Mouse (Mus musculus) brown adipose tissue, adult 24 weeks (tissue): ENCODE results near the gene Ksr2. TPM values are rescaled to one million over a fixed set of nuclear protein-coding genes. Genes with fewer than 3 reads are reported as not detected.
A peak's percentile ranks its signal among the peaks of the same experiment; 100 is the strongest.
"Not testable (repeated sequence)": the region's sequence is repeated elsewhere in the genome, so short reads cannot be mapped to it uniquely, and the experiment has no call there.

Source experiments
- H3K27ac ChIP-seq: fragments of 200-500 bp; replicated peaks from 2 replicates; pipeline ENCODE4 v1.5.1; 2012; ENCODE audit warnings: low read depth, mild to moderate bottlenecking, low read length
- H3K4me1 ChIP-seq: fragments of 200-500 bp; 2 replicates; pipeline ENCODE4 v1.6.1; 2012; ENCODE audit warnings: low read length, mixed read lengths; ENCODE audit not compliant: control insufficient read depth, insufficient read depth, insufficient read length
- H3K4me3 ChIP-seq: fragments of 200-500 bp; 2 replicates; pipeline ENCODE4 v1.5.1; 2012; ENCODE audit warnings: low read depth, mild to moderate bottlenecking, low read length, moderate library complexity; ENCODE audit not compliant: insufficient read depth
- polyA plus RNA-seq: library from polyadenylated mRNA; stranded (reverse); fragments of >200 nt; gene quantifications from 2 replicates; pipeline ENCODE4 v1.2.4, GENCODE M21; 2012; ENCODE audit not compliant: missing spikeins, insufficient read depth, insufficient read length

Ksr2 gene
- polyA plus RNA-seq: not detected in 2 replicates

DNA sequence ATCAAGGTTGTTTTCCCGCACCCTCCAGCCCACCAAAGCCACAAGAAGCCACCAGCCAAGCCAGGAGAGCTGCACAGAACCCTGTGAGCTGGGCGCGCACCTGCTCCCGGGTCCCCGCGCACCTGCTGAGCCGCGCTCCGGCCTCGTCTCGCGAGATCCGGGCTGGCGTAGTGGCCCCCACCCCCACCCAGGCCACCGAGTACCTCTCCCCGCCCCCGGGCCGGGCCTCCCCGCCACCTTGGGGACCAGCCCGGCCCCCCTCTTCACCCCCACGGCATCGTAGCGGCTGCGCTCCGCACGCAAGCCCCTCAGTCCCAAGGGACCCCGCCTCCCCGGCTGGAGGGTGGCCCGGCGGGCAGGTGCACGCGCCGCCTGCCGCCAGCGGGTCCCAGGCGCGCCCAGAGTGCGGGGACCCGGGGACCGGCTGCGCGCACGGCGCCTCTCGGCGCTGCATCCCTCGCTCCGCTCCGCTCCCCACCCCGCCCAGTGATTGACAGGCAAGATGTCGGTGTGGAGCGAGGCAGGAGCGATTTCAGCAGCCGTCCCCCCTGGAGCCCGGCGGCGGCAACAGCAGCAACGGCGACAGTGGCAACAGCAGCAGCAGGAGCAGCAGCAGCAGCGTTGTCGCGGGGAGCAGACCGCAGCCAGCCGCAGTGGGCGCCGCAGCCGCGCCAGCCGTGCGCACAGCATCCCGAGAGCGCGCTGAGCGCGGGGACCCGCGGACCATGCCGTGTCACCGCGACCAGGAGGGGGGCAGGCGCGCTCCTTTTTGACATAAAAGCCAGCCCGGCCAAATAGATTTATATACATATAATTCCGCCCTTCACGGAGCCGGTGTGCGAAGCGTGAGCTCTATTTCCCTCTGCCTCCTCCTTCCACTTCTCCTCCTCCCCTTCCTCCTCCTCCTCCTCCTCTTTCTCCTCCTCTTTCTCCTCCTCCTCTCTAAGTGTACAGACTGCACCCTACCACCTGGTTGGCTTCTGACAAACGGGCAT is at the start of gene Ksr2:
Gene Ksr2, plus strand, starts transcription at position 494 of the 995 bp plus-strand sequence.
- peak within 1 kb of the TSS; percentile 50 for H3K4me3 ChIP-seq
- no peak within 1 kb of the TSS for H3K27ac ChIP-seq
- no peaks in the 10 kb centered on the region for H3K4me1 ChIP-seq

DNA sequence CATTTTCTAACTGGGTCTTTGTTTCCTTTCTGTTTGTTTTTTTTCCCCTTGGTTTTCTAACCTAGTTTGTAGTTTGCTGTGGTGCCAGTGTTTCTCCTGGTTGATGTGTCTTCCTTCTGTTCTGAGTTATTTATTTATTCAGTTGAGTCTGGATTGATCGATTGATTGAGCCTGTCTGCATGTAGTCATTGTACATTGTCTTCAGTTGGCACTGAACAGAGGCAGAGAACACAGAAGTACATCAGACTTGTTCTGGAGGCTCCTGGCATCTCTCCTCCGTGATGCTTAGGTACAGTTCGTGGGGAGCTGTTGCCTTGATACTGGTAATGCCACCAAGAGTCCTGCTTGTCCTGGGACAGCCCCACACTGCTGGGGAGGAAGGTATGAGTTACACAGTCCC is 49.0 kb upstream of the Ksr2 start:
- Histone ChIP-seq H3K4me3 (no peak overlapping the region), H3K27ac (no peak overlapping the region; the same call in 1 of the 2 replicates), H3K4me1 (peaks cover 24% of the 10 kb centered on the region)

DNA sequence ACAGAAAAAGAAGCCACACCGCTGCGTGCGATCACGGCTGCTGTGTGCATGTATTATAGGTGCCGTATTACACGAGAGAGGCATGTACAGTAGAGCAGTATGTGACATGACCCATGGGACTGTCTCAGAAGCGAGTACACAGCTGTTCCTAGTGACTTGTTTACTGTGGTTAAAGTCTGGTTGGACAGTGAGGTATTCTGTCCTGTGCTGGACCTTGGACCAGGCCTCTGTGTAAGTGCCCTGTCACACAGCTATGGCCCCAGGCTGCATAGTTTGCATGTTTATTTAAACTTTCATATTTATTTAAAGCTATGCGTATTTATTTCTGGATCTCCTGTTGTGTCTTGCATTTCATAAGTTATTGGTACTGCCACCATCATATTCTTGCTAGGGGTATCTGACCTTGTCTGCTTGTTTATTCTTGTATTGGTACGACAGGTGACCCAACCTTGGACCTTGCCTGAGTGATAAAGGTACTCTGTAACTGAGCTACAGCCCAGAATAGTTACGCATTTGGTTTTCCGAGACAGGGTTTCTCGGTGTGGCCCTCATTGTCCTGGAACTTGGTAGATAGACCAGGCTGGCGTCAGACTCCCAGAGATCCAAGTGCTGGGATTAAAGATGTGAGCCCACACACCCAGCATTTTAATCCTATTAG is 47.8 kb upstream of the Ksr2 start:
- H3K4me1 ChIP-seq: peaks cover 17% of the 10 kb centered on the region
- no peak overlapping the region for H3K4me3 ChIP-seq
- no peak overlapping the region for H3K27ac ChIP-seq

DNA sequence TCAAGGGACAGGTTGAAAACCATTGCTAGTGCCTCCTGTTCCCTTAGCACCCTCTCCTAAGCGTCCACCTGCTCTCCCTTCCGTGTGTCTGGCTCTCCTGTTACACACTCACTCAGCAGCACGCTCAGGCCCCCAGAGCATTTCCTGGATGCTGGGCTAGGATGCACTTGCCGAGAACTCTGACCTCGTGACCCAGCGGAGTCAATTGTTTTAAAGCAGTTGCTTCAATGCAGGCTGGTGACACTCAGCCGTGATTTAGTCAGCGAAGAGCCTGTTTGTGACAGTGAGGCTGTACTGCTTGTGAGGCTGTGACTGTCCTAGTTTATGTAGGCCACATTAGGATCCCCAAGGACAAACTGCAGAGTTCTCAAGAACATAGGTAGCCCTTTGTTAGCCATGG is 46.6 kb upstream of the Ksr2 start:
- Histone ChIP-seq H3K27ac (no peak overlapping the region), H3K4me1 (peaks cover 12% of the 10 kb centered on the region), H3K4me3 (no peak overlapping the region)

DNA sequence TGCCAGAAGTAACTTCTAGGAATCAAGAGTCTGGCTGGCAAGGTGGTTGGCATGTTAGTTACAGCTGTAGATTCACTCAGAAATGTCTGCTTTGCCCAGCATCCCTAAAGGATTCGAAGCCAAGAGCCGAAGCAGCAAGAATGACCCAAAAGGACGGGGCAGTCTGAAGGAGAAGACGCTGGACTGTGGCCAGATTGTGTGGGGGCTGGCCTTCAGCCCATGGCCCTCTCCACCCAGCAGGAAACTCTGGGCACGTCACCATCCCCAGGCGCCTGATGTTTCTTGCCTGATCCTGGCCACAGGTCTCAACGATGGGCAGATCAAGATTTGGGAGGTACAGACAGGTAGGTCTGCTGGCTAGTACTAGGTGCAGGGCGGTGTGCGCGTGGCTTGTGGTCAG is 43.2 kb upstream of the Ksr2 start:
- Histone ChIP-seq H3K27ac (no peak overlapping the region), H3K4me1 (no peaks in the 10 kb centered on the region), H3K4me3 (no peak overlapping the region)

DNA sequence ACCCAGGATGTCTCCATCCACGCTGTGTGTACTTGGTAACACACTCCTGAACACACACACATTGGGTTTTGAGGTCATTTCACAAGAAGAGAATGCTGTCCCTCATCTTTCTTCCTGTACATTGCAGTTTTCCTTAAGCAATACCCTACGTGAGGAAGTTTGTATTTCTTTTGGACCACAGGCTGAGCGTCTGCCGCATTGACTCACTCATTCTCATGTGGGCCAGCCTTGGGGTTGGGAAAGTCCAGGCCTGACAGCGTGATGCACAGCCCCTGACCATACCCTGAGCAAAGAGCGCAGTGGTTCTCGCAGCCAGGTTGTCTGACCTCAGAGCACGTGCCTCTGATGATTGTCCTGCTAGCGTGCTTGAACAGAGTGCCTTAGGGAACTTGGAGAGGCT is 40.4 kb upstream of the Ksr2 start:
- Histone ChIP-seq H3K4me1 (no peaks in the 10 kb centered on the region), H3K27ac (no peak overlapping the region), H3K4me3 (no peak overlapping the region)

DNA sequence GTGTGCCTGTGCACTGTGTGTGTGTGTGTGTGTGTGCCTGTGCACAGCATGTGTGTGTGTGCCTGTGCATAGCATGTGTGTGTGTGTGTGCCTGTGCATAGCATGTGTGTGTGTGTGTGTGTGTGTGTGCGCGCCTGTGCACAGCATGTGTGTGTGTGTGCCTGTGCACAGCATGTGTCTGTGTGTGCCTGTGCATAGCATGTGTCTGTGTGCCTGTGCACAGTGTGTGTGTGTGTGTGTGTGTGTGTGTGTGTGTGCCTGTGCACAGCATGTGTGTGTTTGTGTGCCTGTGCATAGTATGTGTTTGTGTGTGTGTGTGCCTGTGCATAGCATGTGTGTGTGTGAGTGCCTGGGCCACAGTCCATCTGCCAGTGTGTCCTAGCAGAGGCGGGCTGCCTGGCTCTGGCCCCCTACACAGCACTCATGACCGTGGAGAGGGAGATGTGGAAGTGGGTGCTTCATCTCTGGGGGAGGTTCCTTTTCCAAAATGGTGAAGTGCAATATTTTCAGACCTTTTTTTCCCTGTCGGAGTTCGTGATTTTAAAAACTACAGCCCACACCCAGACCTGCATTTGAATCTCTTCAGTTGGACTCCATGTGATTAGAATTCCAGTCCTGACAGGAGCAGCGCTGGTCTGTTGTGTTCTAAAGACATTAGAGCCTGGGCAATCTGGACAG is 39.3 kb upstream of the Ksr2 start:
- no peak overlapping the region for H3K4me3 ChIP-seq
- no peak overlapping the region for H3K27ac ChIP-seq
- no peaks in the 10 kb centered on the region for H3K4me1 ChIP-seq

DNA sequence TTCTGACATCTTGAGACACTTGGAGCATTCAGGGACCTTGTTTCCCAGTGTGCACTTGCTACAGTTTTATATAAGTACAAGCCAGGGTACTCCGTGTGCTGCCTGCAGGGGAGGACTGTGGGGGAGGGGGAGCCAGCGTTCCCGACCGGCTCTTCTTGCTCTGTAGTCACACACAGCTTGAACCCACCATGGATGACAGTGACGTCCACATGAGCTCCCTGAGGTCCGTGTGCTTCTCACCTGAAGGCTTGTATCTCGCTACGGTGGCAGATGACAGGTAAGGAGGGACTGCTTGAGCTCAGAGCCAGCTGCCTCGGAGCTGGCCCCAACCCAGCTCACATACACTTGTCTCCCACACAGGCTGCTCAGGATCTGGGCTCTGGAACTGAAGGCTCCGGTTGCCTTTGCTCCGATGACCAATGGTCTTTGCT is 37.5 kb upstream of the Ksr2 start:
- Histone ChIP-seq H3K4me1 (no peaks in the 10 kb centered on the region), H3K27ac (no peak overlapping the region), H3K4me3 (no peak overlapping the region)

DNA sequence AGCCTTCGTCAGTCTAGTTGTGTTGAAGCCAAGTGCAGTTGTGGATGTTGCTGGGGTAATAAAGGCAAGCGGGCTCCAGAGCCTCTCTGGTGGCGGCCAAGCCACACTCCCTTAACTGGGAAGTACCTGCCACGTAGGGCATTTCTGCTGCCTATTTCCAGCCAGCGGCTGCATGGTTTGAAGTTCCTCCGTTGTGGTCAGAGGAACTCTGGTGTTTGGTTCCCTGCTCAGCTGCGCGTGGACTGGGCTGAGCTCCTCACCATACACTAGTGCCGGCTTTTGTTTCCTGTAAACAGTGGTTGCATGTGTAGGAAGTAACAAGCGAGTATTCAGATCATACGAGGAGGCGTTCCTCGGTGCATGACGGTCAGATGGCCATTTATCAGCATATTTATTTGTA is 36.1 kb upstream of the Ksr2 start:
- H3K4me3 ChIP-seq, H3K27ac ChIP-seq, H3K4me1 ChIP-seq: not testable (repeated sequence)

DNA sequence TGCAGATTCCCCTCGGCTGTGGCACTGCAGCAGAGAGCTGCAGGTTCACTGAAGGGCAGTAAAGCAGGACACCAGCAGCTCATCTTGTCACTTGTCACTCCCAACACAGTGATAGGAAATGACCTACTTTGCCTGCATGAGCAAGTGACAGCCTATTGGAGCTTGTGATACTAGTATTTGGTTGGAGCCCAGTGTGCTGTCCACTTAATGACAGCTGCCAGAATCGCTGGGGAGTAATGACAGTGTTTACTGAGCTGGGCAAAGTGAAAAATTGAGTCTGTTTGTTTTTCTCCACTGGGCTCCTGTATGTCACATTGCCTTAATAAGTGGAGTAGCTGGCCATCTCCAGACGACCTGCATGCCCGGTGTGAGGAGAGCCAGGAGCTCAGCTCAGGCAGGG is 33.6 kb upstream of the Ksr2 start:
- Histone ChIP-seq H3K4me3 (no peak overlapping the region), H3K27ac (no peak overlapping the region), H3K4me1 (no peaks in the 10 kb centered on the region)

DNA sequence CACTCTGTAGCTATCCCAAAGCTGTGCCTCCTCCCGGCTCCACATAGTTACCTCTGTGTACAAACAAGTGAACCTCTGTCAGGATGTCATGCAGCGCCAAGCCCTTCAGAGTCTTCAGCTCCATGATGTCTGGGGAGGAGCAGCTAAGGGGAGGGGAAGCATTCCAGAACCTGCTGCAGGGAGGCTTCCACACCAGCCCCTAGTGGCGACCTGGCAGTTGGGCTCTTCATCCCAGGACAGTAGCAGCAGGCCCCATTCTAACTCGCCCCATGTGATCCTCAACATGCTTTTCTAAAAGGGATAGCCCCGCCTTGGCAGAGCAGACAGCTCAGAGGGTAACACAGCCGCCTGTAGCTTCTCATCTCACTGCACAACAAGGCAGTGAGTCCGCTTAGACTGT is 32.0 kb upstream of the Ksr2 start:
- Histone ChIP-seq H3K4me1 (no peaks in the 10 kb centered on the region), H3K4me3 (no peak overlapping the region), H3K27ac (no peak overlapping the region)

DNA sequence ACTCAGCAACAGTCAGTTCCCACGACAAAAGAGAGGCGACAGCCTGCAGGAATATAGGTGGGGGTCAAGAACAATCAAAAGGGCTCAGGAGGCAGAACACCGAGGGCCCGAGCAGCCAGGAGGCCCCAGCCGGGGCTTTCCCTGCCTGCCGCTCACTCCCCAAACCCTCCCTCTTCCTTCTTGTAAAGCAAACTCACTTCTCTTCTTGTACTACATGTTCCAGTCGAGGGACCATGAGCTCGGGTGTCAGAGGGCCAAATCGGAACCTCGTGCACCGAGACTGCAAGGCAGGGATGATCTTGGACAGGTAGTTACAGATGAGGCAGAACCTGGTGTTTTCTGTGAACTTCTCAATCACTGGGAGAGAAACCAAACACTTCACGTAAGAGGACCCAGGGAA is 30.6 kb upstream of the Ksr2 start:
- no peaks in the 10 kb centered on the region for H3K4me1 ChIP-seq
- H3K27ac ChIP-seq: no peak overlapping the region
- H3K4me3 ChIP-seq: no peak overlapping the region

DNA sequence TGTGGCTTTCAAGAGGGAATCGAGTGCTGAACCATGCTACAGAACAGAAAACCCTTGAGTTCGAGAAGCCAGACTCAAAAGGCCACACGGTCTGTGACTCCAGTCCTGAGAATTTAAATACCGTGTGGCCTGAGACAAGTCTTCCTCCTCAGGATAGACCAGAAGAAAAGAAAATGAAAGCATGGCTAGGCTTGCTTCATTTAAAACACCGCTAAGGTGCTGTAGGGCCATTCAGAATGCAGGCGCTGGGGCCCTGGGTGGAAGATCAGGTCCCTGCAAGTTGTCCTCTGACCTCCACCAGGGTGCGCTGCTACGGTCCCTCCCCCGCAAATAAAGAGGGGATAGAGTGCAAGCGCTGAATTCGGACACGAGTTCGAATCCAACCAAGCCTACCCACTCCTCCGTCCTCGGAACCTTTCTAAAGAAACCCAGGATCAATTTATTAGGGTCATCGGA is 25.5 kb upstream of the Ksr2 start:
- H3K4me1 ChIP-seq: no peaks in the 10 kb centered on the region
- peak overlapping the region; percentile 65 for H3K4me3 ChIP-seq
- no peak overlapping the region for H3K27ac ChIP-seq

DNA sequence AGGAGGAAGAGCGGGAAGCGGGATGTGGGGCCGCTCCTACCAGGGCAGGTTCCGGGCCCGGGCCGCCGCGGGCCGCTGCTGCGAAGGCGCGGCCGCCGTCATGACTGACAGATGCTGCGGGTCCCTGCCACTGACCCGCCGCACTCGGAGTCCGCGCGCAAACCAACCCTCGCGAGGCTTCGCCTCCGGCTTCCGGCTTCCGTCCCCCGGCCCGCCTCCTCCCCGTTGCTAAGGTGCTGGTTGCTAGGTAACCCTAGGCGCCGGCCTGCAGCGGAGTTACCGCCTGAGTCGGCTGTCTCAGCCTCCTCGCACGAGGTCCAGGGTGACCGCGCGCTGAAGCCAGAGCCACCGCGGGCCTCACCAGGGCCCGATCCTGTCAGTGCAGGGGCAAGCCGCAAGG is 24.9 kb upstream of the Ksr2 start, which contains the start of gene Rfc5:
Gene Rfc5, minus strand, starts transcription at position 171 of the 400 bp plus-strand sequence.
- Histone ChIP-seq H3K4me3 (peak within 1 kb of the TSS; percentile 65), H3K27ac (no peak within 1 kb of the TSS), H3K4me1 (no peaks in the 10 kb centered on the region)

DNA sequence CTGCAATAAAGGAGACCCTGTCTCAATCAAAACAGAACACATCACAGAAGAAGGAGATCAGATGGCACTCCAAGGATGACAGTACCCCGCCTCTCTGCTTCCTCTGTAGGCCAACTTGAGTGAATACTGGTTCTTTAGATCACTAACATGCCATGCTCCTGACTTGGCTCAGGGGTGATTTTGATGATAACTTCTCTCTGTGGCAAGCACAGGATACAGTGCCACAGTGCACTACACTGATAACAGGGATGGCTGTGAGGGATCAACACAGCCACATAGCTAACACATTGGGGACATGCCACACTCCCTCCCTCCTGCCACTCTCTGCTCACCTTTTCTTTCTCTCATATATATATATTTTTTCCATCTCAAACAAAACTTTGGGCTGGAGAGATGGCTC is 22.9 kb upstream of the Ksr2 start:
- Histone ChIP-seq H3K4me1 (no peaks in the 10 kb centered on the region), H3K4me3 (no peak overlapping the region), H3K27ac (no peak overlapping the region)
